Mouse (Mus musculus) heart, embryonic 11.5 days (tissue): ENCODE results near the gene Rab43. TPM values are rescaled to one million over a fixed set of nuclear protein-coding genes. Genes with fewer than 3 reads are reported as not detected.

Source experiments
- polyA plus RNA-seq: library from polyadenylated mRNA; unstranded; fragments of >200 nt; fragmentation: Nextera tagmentation; extraction: Ambion mirVana; gene quantifications from 2 replicates; pipeline ENCODE4 v1.2.1, GENCODE M21; 2014

Rab43 gene
- polyA plus RNA-seq, 1 experiment from 2014 or later = 6.4 TPM

Other genes with a start within 250 kb of the Rab43 start
- gene Prokr1, start 221.4 kb downstream of the Rab43 start, polyA plus RNA-seq = 1.8 and 3.0 TPM in 2 replicates
- gene Aplf, start 140.0 kb downstream of the Rab43 start, polyA plus RNA-seq = 9.3 and 10.1 TPM in 2 replicates
- gene Efcc1, start 81.3 kb downstream of the Rab43 start, polyA plus RNA-seq = 0.25 TPM in 1 of 2 replicates, not detected in the other
- gene Gp9, start 34.1 kb downstream of the Rab43 start, polyA plus RNA-seq = 6.1 and 7.1 TPM in 2 replicates
- 2.3 TPM in 2 replicates for gene Gm45140, start 23.6 kb upstream of the Rab43 start, polyA plus RNA-seq
- gene Isy1, start 26.6 kb upstream of the Rab43 start, polyA plus RNA-seq = 28.1 and 36.5 TPM in 2 replicates
- 886 and 909 TPM in 2 replicates for gene Cnbp, start 38.9 kb upstream of the Rab43 start, polyA plus RNA-seq
- 118 and 151 TPM in 2 replicates for gene Copg1, start 75.7 kb upstream of the Rab43 start, polyA plus RNA-seq
- gene Hmces, start 101.8 kb upstream of the Rab43 start, polyA plus RNA-seq = 28.5 and 28.7 TPM in 2 replicates
- 20.4 and 22.7 TPM in 2 replicates for gene H1fx, start 169.5 kb upstream of the Rab43 start, polyA plus RNA-seq
- 227 and 245 TPM in 2 replicates for gene Rab7, start 233.1 kb upstream of the Rab43 start, polyA plus RNA-seq